Mouse (Mus musculus) lung, postnatal 25 days (tissue): Measurements from ENCODE around the gene Vipr1.
A peak's percentile ranks its signal among the peaks of the same experiment; 100 is the strongest.

Source experiments
- DNase-seq: peaks from one replicate; pipeline ENCODE4 v3.0.0; 2022; ENCODE audit warnings: low spot score

Vipr1 gene

DNA sequence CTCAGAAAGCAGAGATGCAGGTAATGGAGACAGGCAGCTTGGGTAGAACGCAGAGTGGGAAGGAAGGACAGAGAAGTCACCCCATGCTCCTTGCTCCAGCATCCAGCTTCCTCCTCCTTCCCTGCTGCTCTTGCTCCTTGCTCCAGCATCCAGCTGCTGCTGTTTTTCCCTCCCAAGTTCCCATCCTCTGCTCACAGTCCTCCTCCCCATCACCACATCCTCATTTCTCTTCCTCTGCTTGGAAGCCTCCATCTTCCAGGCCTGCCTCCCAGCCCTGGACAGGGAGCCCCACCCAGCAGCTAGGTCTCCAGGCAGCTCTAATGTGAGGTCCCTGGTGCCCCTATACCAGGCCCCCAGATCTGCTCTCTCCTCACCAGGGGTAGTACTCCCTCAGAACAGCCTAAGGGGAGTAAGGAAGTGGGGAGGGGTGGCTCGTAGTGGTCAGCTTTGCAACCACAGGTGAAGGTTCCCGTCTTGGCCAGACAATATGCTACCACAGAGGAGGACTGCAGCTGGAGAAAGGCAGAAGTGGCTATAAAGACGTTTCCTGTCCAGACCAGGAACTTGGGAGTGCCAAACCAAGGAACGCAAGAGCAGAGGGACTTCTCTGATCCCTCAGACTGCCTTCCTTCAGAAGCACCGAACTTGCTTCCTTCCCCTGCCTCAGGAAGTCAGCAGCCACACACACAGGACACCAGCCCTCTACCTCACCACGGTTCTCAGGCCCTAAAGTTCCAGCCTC lies 6.5 kb upstream of the Vipr1 start:
- DNase-seq = no peak

DNA sequence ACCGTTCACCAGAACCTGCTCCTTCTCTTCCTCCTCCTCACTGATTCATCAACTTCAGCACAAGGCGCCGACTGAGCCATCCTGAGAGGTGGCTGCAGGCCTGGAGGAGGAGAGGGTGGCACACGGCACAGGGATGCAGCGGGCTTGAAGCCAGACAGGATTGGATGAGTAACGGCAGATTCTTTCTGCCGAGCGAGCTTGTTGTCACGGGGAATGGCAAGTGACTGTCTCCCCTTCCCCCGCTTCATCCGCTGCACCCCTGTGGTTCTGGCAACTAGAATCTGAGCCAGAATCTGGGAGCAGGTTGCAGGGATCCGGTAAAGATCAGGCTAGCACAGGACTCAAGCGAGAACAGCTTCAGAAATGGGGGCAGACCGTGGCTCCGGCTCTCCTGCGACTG lies 2.7 kb upstream of the Vipr1 start:
- DNase-seq = no peak

- DNase-seq = no peak
These were observed 1.1 kb upstream of the Vipr1 start for GRCm38 (mm10) chr9:121641235-121641915.

GRCm38 (mm10) chr9:121642001-121642400 lies 515 bp upstream of the Vipr1 start, which contains the start of gene Lyzl4:
Lyzl4 (minus strand) TSS chr9:121642096.
- DNase-seq = peak; percentile 86

GRCm38 (mm10) chr9:121644855-121645254 lies 2.3 kb downstream of the Vipr1 start:
- DNase-seq = no peak

DNA sequence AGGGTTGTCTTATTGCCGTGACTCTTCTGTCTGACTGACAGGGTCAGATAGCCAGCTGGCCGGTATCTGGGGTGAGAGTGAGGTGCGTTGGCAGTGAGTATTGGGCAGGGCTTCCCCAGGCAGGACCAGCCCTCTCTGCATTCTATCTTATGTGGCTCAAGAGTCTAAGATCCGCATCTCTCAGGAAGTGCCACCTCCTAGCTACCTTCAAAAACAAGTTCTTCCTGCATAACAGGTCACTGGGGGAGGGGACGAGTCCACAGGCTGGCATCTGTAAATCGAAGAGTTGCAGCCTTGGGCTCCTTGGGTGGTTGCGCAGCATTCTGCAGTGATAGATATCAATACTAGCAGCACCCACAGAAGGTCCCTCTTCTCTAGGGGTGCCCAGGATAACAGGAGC lies 4.5 kb downstream of the Vipr1 start:
- peak; percentile 35 for DNase-seq

DNA sequence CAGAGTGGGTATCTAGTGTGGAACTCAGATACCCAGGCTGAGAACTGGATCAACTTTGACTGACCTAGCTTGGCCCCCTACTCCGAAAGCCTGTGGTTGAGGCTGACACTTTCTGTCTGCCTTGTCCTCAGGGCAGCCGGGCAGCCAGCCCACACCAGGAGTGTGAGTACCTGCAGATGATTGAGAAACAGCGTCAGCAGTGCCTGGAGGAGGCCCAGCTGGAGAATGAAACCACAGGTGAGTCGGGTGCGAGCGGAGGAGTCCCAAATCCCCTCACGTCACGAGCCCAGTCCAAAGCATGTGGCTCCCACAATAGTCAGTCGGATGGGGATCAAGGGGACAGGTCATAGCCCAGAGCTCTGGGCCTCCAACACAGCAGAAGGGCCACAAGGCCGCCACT lies 11.2 kb downstream of the Vipr1 start:
- no peak for DNase-seq

GRCm38 (mm10) chr9:121656322-121656721 lies 13.8 kb downstream of the Vipr1 start:
- no peak for DNase-seq

- no peak for DNase-seq
These were observed 14.6 kb downstream of the Vipr1 start for GRCm38 (mm10) chr9:121657143-121657542.

DNA sequence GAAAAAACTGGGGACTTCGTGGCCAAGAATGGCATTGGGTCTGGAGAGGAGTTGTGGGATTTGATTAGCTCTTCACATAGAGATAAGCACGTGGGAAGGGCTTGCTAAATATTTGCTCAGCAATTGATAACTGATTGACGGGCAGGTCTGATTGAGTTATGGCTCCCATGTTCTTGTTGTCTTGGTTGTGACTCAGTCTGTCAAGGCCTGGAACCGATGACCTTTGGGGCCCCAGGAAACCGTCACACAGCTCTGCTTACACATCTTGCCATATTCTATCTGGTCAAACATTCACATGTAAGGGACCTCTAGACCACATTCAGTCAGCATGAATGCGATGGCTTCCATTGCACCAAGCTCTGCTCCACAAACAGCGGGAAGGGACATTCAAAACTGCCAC lies 15.7 kb downstream of the Vipr1 start:
- DNase-seq = no peak

DNA sequence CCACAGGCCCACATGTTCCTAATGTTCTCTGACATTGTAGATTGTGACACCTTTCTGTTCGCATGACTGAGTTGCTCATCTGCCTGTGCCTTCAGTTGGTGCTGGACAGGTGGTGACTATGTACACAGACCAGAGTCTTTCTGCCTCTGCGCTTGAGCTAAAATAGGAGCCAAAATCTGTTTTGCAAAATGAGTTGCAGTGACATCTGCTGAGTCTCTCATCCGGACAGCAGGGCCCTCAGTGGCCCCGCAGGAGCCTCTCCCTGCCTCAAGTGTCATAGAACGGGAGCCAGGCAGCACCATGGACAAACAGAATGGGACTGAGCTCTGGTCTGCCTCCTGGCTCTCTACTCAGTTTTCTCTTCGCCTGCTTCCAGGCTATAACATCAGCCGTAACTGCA lies 17.3 kb downstream of the Vipr1 start:
- no peak for DNase-seq

DNA sequence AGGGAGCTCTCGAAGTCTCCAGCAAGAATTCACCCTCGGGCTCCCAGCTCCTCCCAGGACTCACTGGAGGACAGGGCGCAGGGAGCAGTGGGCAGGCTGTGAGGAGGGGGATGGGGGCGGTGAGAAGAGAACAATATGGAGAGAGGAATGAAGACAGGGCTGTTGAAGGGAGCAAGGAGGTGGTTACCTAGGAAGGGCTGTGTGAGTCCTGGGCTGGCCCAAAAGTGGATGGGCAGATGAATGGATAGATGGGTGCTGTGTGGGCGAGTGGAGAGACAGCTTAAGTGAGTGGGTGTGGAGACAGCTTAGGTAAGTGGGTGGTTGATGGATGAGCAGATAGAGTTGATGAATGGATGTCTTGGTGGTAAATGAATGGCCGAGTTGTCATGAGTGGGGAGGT lies 21.0 kb downstream of the Vipr1 start:
- no peak for DNase-seq

DNA sequence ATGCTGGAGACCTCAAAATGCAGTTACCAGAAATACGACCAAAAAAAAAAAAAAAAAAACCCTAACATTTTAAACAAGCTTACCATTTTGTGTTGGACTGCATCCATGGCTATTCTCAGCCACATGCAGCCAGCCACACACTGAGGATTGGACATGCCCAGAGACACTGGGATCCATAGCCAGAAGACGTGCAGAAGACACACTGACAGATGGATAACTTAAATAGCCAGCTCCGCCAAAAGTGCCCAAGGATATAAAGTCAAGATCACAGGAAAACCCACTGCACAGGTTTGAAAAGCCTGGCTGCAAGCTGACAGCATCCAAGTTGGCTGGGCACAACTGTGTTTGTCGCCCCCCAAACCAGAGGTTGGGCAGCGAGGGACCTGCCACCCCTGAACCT lies 21.6 kb downstream of the Vipr1 start:
- DNase-seq = no peak

DNA sequence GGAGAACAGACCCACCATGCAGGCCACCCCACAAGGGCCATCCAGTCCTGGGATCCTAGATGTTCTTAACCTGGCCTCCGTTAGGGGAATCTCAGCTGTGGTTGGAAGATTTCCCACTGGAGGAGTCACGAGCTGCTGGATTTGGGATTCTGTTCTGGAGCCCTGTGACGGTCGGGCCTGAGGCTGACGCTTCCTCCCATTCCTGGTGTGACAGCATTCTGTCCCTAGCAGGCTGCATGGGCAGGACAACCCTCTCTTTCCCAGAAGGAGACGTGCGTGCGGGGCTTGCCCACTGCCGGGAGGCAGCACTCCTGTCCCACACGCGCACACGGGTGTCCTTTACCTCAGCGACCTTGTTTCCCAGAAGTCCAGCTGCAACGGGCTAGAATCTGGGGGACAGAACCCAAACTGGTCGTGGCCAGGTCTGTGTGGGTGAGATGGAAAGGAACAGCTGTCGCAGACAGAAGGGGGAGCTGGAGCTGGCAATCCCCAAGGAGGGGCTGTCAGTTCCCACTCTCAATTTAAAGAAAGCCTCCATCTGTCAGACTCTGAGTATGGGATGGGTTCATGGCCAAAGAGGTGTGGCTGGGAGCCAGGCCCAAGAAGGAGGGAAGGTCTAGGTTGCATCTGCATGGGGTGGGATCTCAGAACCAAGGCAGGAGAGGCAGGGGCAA lies 24.6 kb downstream of the Vipr1 start:
- DNase-seq = no peak

DNA sequence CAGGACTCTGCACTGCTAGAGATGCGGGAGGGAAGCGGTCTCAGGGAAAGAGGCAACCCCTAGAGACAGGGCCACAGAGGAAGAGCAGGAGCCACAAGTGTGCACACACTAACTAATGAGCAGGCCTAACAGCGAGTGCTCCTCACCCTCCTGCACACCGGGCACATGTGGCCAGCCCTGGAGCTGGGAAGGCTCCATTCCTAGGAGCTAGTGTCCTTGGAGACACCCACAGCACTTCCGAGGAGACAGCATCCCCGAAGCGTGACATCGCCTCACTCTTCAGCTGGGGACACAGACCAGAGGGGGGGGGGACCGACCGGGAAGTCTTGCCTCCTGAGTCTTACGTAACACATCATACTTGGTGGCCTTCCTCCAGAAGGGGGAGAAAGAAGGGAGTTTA lies 25.3 kb downstream of the Vipr1 start:
- DNase-seq = no peak

DNA sequence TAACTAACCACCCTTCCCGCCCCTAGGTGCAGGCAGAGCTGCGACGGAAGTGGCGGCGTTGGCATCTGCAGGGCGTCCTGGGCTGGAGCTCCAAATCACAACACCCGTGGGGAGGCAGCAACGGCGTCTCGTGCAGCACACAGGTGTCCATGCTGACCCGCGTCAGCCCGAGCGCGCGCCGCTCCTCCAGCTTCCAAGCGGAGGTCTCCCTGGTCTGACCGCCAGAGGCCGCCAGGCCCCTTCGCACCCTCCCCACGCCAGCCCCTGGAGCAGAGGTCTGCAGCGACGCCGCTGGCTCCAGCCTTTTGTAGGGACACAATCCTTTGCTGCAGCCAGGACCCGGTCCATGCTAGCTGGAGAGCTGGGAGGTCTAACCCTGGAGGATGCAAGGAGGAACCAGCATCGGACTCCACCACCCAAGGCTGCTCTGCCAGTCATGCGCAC lies 26.9 kb downstream of the Vipr1 start:
- DNase-seq = peak; percentile 72

GRCm38 (mm10) chr9:121671300-121671699 lies 28.8 kb downstream of the Vipr1 start:
- DNase-seq = peak; percentile 80

GRCm38 (mm10) chr9:121672311-121672710 lies 29.8 kb downstream of the Vipr1 start:
- peak; percentile 74 for DNase-seq

DNA sequence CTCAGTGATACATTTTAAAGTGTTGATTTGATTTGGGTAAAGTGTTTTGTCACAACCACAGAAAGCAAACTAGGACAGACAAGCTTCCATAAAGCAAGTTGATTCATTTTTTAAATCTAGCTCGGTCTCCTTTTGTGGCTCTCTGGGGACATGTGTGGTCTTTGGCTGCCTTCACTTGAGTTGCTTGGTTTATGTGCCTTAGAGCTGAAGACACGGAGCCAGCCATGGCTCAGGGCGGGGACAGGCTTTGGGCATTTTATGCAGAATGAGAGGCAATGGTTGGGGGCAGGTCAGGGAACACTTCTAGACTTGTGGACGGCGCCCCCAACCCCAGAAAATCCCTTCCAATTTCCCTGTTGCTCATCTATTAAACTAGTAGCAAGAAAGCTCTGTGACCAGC lies 31.2 kb downstream of the Vipr1 start:
- DNase-seq = no peak

DNA sequence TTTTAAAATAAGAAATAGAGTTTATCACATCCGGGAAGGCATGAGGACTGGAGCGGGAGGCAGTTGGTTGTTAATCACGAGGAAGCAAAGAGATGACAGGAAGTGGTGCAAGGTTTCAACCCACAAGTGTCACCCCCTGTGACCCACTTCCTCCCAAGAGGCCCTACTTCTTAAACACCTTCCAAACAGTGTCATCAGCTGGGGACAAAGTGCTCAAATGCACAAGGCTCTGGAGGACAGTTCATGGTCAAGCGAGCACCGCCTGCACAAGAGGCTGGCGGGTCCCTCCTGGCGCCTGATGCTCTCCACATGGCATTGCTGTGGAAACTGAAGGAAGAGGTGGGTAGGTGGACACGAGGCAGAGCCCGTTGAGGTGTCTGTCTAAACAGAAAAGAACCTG lies 32.5 kb downstream of the Vipr1 start:
- DNase-seq = peak; percentile 60

DNA sequence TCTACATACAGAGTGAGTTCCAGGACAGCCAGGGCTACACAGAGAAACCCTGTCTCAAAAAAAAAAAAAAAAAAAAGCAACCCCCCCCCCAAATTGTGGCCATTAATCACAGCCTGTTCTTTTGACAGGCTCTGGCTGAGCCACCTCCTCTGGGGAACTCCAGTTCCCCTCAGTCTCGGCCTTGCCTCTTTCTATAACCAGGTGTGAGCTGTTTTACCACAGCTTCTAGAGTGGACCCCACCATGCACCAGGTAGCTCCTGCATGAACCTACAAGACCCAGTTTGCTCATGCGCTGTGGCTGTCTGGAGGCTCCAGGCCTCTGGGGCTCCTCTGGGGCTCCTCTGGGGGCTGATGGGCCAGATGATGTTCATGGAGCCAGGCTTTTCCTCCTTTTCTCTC lies 33.0 kb downstream of the Vipr1 start:
- DNase-seq = no peak

DNA sequence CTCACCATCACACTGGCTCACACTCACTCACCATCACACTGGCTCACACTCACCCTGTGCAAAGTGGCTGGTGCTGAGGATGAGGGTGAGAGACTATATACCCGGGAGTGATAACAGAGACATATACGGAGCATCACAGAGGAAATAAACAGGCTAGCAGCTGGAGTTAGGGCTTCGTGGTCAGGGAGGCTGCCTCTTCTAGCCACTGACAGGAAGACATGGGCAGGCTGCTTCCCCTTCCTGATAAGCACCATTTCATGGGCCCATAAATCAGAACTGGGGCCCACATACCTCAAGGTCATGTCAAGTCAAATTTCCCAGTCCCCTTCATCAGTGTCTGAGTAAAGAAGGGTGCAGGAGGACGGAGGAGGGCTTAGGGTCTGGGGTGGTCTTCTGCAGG lies 34.6 kb downstream of the Vipr1 start:
- no peak for DNase-seq

DNA sequence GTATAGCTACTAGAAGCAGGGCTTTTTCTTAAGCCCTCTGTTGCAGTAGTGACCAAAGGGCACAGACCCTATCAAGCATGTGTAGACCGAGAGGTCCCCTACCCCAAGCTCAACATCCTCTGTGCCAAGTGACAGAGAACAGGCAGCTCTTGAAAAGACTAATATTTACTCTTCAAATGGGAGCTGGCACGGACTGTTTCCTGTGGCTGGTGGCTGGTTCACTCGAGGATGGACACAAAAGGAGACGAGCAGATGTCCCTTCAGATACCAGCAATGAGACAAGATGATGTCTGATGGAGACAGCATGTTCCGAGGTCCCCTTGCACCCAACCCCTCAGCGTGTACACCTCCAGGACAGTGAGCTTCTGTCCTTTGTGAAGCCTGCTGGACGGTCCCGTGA lies 35.0 kb downstream of the Vipr1 start:
- peak; percentile 91 for DNase-seq
